Mouse (Mus musculus): ENCODE measurements around the gene Sh3glb1. TPM values are rescaled to one million over a fixed set of nuclear protein-coding genes. Genes with fewer than 3 reads are reported as not detected.

The Sh3glb1 gene
- polyA plus RNA-seq, 1 experiment = 31.6 TPM

DNA sequence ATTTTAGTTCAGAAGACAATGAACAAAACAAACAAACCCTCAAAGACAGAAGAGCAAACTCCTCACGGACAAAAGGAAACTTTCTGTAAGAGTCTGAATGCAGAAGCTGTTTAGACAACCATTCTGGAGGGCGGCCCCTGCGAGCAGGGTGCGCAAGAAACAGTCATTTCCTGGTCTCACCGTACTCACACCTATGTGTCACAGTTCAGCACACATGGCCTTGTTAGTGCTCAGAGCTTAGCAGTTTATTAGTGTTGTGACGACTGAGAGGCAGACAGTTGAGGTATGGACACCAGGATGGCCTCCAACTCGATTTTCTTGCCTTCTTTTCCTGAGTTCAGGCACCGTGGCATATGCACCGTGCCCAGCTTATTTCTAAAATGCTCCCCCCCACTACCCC, 4.2 kb downstream of the Sh3glb1 start:
- H3K27me3 ChIP-seq (ENCODE audit: control insufficient read depth, insufficient read depth, low read length) = no peaks in the 10 kb centered on the region
- H3K4me3 ChIP-seq (ENCODE audit: control insufficient read depth, insufficient read depth, low read length) = no peak overlapping the region
- no peak overlapping the region for H3K27ac ChIP-seq (ENCODE audit: control insufficient read depth, insufficient read depth, low read length)
- no peak for DNase-seq
- WGBS = 43% methylated on average over 9 of the region's 9 CpGs
- H3K4me1 ChIP-seq (replicated peaks; ENCODE audit: control insufficient read depth, insufficient read depth, low read length) = peaks cover 15% of the 10 kb centered on the region
- TF ChIP-seq POLR2A (IDR thresholded peaks at IDR 0.05; ENCODE audit: control insufficient read depth, extremely low read depth, insufficient read depth, low read length, poor library complexity) (no peak), CTCF (IDR thresholded peaks at IDR 0.05; ENCODE audit: borderline replicate concordance, control insufficient read depth, extremely low read depth, insufficient read depth, low read length, poor library complexity) (no peak)
- peaks cover 17% of the 10 kb centered on the region for H3K36me3 ChIP-seq (ENCODE audit: control insufficient read depth, insufficient read depth, low read length)

DNA sequence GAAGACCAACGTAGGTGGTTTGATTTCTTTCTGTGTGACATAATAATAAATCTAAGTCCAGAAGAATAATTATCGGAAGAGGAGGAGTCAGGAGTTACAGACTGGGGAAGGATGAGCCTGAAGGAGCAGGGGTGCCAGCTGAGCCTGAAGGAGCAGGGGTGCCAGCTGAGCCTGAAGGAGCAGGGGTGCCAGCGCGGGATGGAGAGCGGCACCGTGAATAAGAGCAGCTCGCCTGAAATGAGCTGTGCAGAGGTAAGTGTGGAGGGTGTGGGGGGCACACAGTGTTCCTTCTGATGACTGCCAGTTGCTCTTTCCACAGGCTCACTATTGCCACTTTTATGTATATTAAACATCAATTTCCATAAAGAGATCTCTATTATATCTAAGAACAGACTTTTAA, 5.1 kb downstream of the Sh3glb1 start:
- Histone ChIP-seq H3K27ac (ENCODE audit: control insufficient read depth, insufficient read depth, low read length) (no peak overlapping the region), H3K4me1 (replicated peaks; ENCODE audit: control insufficient read depth, insufficient read depth, low read length) (peaks cover 15% of the 10 kb centered on the region), H3K36me3 (ENCODE audit: control insufficient read depth, insufficient read depth, low read length) (peaks cover 20% of the 10 kb centered on the region), H3K4me3 (ENCODE audit: control insufficient read depth, insufficient read depth, low read length) (no peak overlapping the region), H3K27me3 (ENCODE audit: control insufficient read depth, insufficient read depth, low read length) (no peaks in the 10 kb centered on the region)
- 87% methylated on average over 7 of the region's 7 CpGs for WGBS
- DNase-seq = no peak
- TF ChIP-seq POLR2A (IDR thresholded peaks at IDR 0.05; ENCODE audit: control insufficient read depth, extremely low read depth, insufficient read depth, low read length, poor library complexity) = no peak
- TF ChIP-seq CTCF (IDR thresholded peaks at IDR 0.05; ENCODE audit: borderline replicate concordance, control insufficient read depth, extremely low read depth, insufficient read depth, low read length, poor library complexity) = no peak

DNA sequence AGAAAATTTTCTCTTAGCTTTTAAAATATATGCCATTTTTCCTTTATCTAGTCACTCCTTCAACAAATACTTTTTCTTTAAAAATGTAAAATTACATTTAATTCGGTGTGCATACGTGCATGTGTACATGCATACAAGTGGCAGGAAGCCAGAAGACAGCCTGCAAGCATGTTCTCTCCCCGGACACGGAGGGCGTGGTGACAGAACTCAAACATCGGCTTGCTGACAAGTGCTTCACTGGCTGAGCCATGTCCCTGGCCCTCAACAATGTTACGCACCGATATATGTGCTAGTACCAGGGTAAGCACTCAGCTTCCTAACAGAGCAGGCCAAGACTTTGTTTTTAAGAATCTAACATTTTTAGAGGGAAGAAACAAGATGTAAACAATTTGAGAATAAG, 5.5 kb downstream of the Sh3glb1 start:
- Histone ChIP-seq H3K36me3 (ENCODE audit: control insufficient read depth, insufficient read depth, low read length) (peaks cover 24% of the 10 kb centered on the region), H3K27me3 (ENCODE audit: control insufficient read depth, insufficient read depth, low read length) (no peaks in the 10 kb centered on the region), H3K27ac (ENCODE audit: control insufficient read depth, insufficient read depth, low read length) (no peak overlapping the region), H3K4me1 (replicated peaks; ENCODE audit: control insufficient read depth, insufficient read depth, low read length) (peaks cover 15% of the 10 kb centered on the region), H3K4me3 (ENCODE audit: control insufficient read depth, insufficient read depth, low read length) (no peak overlapping the region)
- no peak for DNase-seq
- 86% methylated on average over 8 of the region's 8 CpGs for WGBS
- TF ChIP-seq CTCF (IDR thresholded peaks at IDR 0.05; ENCODE audit: borderline replicate concordance, control insufficient read depth, extremely low read depth, insufficient read depth, low read length, poor library complexity) = no peak
- TF ChIP-seq POLR2A (IDR thresholded peaks at IDR 0.05; ENCODE audit: control insufficient read depth, extremely low read depth, insufficient read depth, low read length, poor library complexity) = no peak

- Histone ChIP-seq H3K27me3 (ENCODE audit: control insufficient read depth, insufficient read depth, low read length) (no peaks in the 10 kb centered on the region), H3K4me1 (replicated peaks; ENCODE audit: control insufficient read depth, insufficient read depth, low read length) (peaks cover 15% of the 10 kb centered on the region), H3K27ac (ENCODE audit: control insufficient read depth, insufficient read depth, low read length) (no peak overlapping the region), H3K4me3 (ENCODE audit: control insufficient read depth, insufficient read depth, low read length) (no peak overlapping the region), H3K36me3 (ENCODE audit: control insufficient read depth, insufficient read depth, low read length) (peaks cover 27% of the 10 kb centered on the region)
- DNase-seq = no peak
- TF ChIP-seq CTCF (IDR thresholded peaks at IDR 0.05; ENCODE audit: borderline replicate concordance, control insufficient read depth, extremely low read depth, insufficient read depth, low read length, poor library complexity) = no peak
- no peak for TF ChIP-seq POLR2A (IDR thresholded peaks at IDR 0.05; ENCODE audit: control insufficient read depth, extremely low read depth, insufficient read depth, low read length, poor library complexity)
- WGBS = 95% methylated on average over 7 of the region's 7 CpGs
These were observed 6.0 kb downstream of the Sh3glb1 start for GRCm38 (mm10) chr3:144714126-144714525.

DNA sequence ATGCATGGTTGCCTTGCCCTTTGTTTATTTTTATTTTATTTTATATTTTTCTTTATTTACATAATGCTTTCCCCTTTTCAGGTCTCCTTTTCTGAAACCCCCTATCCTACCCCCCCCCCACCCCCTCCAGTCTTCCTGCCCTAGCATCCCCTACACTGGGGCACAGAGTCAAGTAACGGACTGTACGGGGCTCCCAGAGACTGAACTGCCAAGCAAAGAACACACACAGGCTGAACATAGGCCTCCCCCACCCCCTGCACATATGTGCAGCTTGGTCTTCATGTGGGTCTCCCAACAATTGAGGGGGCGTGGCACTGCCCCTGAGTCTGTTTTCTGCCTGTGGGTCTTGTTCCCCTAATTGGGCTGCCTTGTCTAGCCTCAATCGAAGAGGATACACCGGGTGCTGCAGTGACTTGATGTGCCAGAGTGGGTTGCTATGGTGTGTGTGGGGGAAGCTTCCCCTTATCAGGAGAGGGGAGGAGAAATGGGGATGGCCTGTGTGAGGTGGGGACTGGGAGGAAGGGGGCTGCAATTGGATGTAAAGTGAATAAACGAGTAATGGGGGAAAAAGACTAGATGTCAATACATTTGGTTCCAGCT, 8.4 kb downstream of the Sh3glb1 start:
- DNase-seq = no peak
- TF ChIP-seq CTCF (IDR thresholded peaks at IDR 0.05; ENCODE audit: borderline replicate concordance, control insufficient read depth, extremely low read depth, insufficient read depth, low read length, poor library complexity) (no peak), POLR2A (IDR thresholded peaks at IDR 0.05; ENCODE audit: control insufficient read depth, extremely low read depth, insufficient read depth, low read length, poor library complexity) (no peak)
- peaks cover 48% of the 10 kb centered on the region for H3K36me3 ChIP-seq (ENCODE audit: control insufficient read depth, insufficient read depth, low read length)
- no peak overlapping the region for H3K27ac ChIP-seq (ENCODE audit: control insufficient read depth, insufficient read depth, low read length)
- 86% methylated on average over 6 of the region's 6 CpGs for WGBS
- H3K27me3 ChIP-seq (ENCODE audit: control insufficient read depth, insufficient read depth, low read length) = no peaks in the 10 kb centered on the region
- no peak overlapping the region for H3K4me3 ChIP-seq (ENCODE audit: control insufficient read depth, insufficient read depth, low read length)
- peaks cover 11% of the 10 kb centered on the region for H3K4me1 ChIP-seq (replicated peaks; ENCODE audit: control insufficient read depth, insufficient read depth, low read length)

DNA sequence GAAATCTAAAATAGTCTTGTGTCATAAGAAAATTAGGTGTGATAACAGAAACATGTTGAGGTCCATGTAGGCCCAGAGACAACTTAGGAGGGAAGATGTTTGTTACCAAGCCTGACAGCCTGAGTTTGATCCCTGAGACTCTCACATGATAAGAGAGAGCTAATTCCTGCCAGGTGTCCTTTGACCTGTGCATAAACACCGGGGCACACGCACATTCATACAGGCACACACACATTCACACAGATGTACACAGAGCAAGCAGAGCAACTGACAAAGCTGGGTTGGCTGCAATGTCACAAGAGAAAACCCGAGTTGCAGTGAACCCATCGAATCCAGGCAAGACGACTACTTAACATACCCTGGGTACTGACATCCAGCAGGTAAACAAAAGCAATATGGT, 11.5 kb downstream of the Sh3glb1 start:
- DNase-seq = no peak
- no peak overlapping the region for H3K4me3 ChIP-seq (ENCODE audit: control insufficient read depth, insufficient read depth, low read length)
- no peaks in the 10 kb centered on the region for H3K4me1 ChIP-seq (replicated peaks; ENCODE audit: control insufficient read depth, insufficient read depth, low read length)
- peaks cover 67% of the 10 kb centered on the region for H3K36me3 ChIP-seq (ENCODE audit: control insufficient read depth, insufficient read depth, low read length)
- WGBS = 95% methylated on average over 5 of the region's 5 CpGs
- no peak overlapping the region for H3K27ac ChIP-seq (ENCODE audit: control insufficient read depth, insufficient read depth, low read length)
- no peaks in the 10 kb centered on the region for H3K27me3 ChIP-seq (ENCODE audit: control insufficient read depth, insufficient read depth, low read length)
- no peak for TF ChIP-seq CTCF (IDR thresholded peaks at IDR 0.05; ENCODE audit: borderline replicate concordance, control insufficient read depth, extremely low read depth, insufficient read depth, low read length, poor library complexity)
- no peak for TF ChIP-seq POLR2A (IDR thresholded peaks at IDR 0.05; ENCODE audit: control insufficient read depth, extremely low read depth, insufficient read depth, low read length, poor library complexity)

GRCm38 (mm10) chr3:144703959-144704358, 16.2 kb downstream of the Sh3glb1 start:
- 45% methylated on average over 6 of the region's 6 CpGs for WGBS
- no peak overlapping the region for H3K4me3 ChIP-seq (ENCODE audit: control insufficient read depth, insufficient read depth, low read length)
- peaks cover 67% of the 10 kb centered on the region for H3K36me3 ChIP-seq (ENCODE audit: control insufficient read depth, insufficient read depth, low read length)
- no peak overlapping the region for H3K27ac ChIP-seq (ENCODE audit: control insufficient read depth, insufficient read depth, low read length)
- TF ChIP-seq CTCF (IDR thresholded peaks at IDR 0.05; ENCODE audit: borderline replicate concordance, control insufficient read depth, extremely low read depth, insufficient read depth, low read length, poor library complexity) = no peak
- TF ChIP-seq POLR2A (IDR thresholded peaks at IDR 0.05; ENCODE audit: control insufficient read depth, extremely low read depth, insufficient read depth, low read length, poor library complexity) = no peak
- no peaks in the 10 kb centered on the region for H3K4me1 ChIP-seq (replicated peaks; ENCODE audit: control insufficient read depth, insufficient read depth, low read length)
- no peak for DNase-seq
- H3K27me3 ChIP-seq (ENCODE audit: control insufficient read depth, insufficient read depth, low read length) = no peaks in the 10 kb centered on the region
